Mouse (Mus musculus) midbrain, embryonic 11.5 days (tissue): ENCODE measurements at regions not wholly inside any gene's neighbourhood (a gene's known extent, or its start where the extent isn't known, plus 50 kb on each side); places are given as distances from the start of the nearest gene placed in this dataset.

Source experiments
- ATAC-seq: fragments of 200-750 bp; cut with Nextera tagmentation; 2 replicates; pipeline ENCODE4 v1.8.0; 2017; ENCODE audit warnings: moderate TSS enrichment, moderate library complexity; ENCODE audit not compliant: low FRiP score
- DNase-seq: peaks from one replicate; pipeline ENCODE4 v3.0.0; 2015; ENCODE audit warnings: low spot score; ENCODE audit errors: missing footprints
- H3K27ac ChIP-seq: fragments of 300-500 bp; sonication (generic); 2 replicates; pipeline ENCODE4 v1.5.1; 2014; ENCODE audit warnings: low read depth, low read length
- H3K27me3 ChIP-seq: fragments of 300-500 bp; sonication (generic); 2 replicates; pipeline ENCODE4 v1.6.1; 2014; ENCODE audit warnings: mild to moderate bottlenecking, low read length, moderate library complexity, mixed read lengths; ENCODE audit not compliant: control insufficient read depth, insufficient read depth
- H3K36me3 ChIP-seq: fragments of 300-500 bp; sonication (generic); 2 replicates; pipeline ENCODE4 v1.6.1; 2014; ENCODE audit warnings: mild to moderate bottlenecking, low read length, moderate library complexity, mixed read lengths; ENCODE audit not compliant: control insufficient read depth, insufficient read depth
- H3K4me1 ChIP-seq: fragments of 300-500 bp; sonication (generic); 2 replicates; pipeline ENCODE4 v1.6.1; 2014; ENCODE audit warnings: low read length; ENCODE audit not compliant: control insufficient read depth, insufficient read depth
- H3K4me2 ChIP-seq: fragments of 300-500 bp; sonication (generic); 2 replicates; pipeline ENCODE4 v1.6.1; 2014; ENCODE audit warnings: mild to moderate bottlenecking, moderate library complexity
- H3K4me3 ChIP-seq: fragments of 300-500 bp; sonication (generic); 2 replicates; pipeline ENCODE4 v1.5.1; 2014; ENCODE audit warnings: low read depth, low read length
- H3K9ac ChIP-seq: fragments of 300-500 bp; sonication (generic); 2 replicates; pipeline ENCODE4 v1.6.1; 2014; ENCODE audit warnings: low read length
- H3K9me3 ChIP-seq: fragments of 300-500 bp; sonication (generic); 2 replicates; pipeline ENCODE4 v1.6.1; 2016; ENCODE audit warnings: low read length; ENCODE audit not compliant: control insufficient read depth
- WGBS: fragments of 180-500 bp; shearing (Covaris S2); extraction: QIAGEN DNeasy Blood & Tissue Kit; methylation state at CpG from one replicate; pipeline ENCODE4 v1.1.7; 2014; 5-methylcytosine and 5-hydroxymethylcytosine counted together

DNA sequence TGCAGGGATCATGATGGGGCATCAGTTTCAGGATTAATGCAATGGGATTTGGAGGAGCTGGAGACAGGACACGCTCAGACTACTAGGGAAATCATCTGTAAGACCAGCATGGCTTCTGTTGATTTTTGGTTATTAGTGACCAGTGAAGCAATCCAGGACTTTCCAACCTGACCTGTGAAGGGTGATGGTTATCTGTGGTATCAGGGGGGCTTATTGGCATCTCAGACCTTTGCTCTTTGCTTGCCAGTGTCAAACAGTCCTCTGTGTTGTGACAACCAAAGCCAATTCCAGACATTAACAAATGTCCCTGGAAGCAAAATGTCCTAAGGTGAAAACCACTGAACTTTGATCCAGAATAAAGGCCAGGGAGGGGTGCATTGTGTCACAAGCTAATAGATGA is 379.5 kb upstream of the Tmem132c start:
- DNase-seq, result no peak
- no peak overlapping the region for H3K4me2 ChIP-seq
- ATAC-seq, result no peak
- H3K9ac ChIP-seq, result no peak overlapping the region
- H3K36me3 ChIP-seq, result no peaks in the 10 kb centered on the region
- WGBS, result 97% methylated on average over 1 of the region's 1 CpGs
- H3K27ac ChIP-seq, result no peak overlapping the region
- H3K4me1 ChIP-seq, result no peaks in the 10 kb centered on the region
- H3K9me3 ChIP-seq, result no peaks in the 10 kb centered on the region
- H3K27me3 ChIP-seq, result no peaks in the 10 kb centered on the region
- H3K4me3 ChIP-seq, result no peak overlapping the region

DNA sequence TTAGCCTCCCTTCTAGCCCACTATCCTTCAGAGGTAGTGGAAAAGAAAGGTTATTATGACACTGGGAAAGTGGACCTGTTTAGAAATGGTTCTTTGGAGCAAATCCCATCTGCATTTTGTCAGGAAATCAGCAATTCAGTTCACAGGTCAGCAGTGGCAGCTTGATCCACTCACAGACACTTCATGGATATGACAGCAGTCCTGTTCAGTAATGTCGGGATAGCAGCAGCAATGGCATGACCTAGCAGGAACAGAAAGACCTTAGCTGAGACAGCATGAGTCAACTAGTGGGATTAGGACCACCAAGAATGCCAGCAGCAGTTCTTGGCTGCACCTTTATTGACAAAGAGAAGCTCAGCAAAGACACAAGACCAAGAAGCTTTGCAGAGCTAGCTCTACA is 365.8 kb upstream of the Tmem132c start:
- Histone ChIP-seq H3K9ac (no peak overlapping the region), H3K4me3 (no peak overlapping the region), H3K27me3 (no peaks in the 10 kb centered on the region), H3K27ac (no peak overlapping the region), H3K9me3 (no peaks in the 10 kb centered on the region), H3K36me3 (no peaks in the 10 kb centered on the region), H3K4me2 (no peak overlapping the region), H3K4me1 (no peaks in the 10 kb centered on the region)
- ATAC-seq, result no peak
- DNase-seq, result no peak
- WGBS, result 90% methylated on average over 1 of the region's 1 CpGs

DNA sequence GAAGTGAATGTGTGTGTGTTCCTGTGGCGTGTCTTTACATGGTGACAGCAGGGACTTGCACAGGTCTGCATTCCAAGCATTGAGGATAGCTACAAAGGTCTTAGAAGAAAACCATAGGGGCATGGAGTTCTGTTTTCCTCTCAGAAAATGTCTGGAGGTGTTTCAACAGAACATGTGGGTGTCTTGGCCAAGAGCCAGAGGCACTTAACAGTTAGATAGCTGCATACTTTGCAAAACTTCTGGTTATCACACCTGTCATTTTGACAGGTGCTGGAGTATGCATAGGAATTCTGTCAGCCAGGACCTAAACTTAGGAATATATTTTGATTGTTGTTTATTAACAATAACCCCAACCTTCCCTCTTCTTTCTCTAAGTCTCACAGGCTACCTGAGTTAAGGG is 350.9 kb upstream of the Tmem132c start:
- Histone ChIP-seq H3K4me3 (no peak overlapping the region), H3K9ac (no peak overlapping the region), H3K27me3 (no peaks in the 10 kb centered on the region), H3K27ac (no peak overlapping the region), H3K4me1 (no peaks in the 10 kb centered on the region), H3K9me3 (no peaks in the 10 kb centered on the region; the same call in 1 of the 2 replicates), H3K36me3 (no peaks in the 10 kb centered on the region), H3K4me2 (no peak overlapping the region)
- WGBS, result 88% methylated on average over 1 of the region's 1 CpGs
- DNase-seq, result no peak
- ATAC-seq, result no peak

DNA sequence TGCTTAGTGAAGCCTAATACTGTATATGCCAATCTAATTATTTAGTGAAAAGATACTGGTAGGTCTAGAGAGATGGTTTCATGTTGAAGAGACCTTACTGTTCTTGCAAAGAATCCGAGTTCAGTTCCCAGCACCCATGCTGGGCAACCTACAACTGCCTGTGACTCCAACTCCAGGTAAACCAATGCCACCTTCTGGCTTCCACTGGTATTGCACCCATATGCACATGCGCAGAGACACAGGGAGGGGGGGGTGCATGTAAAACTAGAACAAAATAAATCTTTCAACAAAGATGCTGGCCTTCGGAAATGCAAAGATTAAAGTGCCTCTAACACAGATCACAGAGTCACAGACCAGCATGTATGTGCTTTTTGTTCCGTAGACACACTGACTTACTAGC is 348.5 kb upstream of the Tmem132c start:
- Histone ChIP-seq H3K4me2 (no peak overlapping the region), H3K9me3 (no peaks in the 10 kb centered on the region; the same call in 1 of the 2 replicates), H3K36me3 (no peaks in the 10 kb centered on the region), H3K27ac (no peak overlapping the region), H3K27me3 (no peaks in the 10 kb centered on the region), H3K4me3 (no peak overlapping the region), H3K9ac (no peak overlapping the region), H3K4me1 (no peaks in the 10 kb centered on the region)
- ATAC-seq, result no peak
- 94% methylated on average over 4 of the region's 4 CpGs for WGBS
- DNase-seq, result no peak

DNA sequence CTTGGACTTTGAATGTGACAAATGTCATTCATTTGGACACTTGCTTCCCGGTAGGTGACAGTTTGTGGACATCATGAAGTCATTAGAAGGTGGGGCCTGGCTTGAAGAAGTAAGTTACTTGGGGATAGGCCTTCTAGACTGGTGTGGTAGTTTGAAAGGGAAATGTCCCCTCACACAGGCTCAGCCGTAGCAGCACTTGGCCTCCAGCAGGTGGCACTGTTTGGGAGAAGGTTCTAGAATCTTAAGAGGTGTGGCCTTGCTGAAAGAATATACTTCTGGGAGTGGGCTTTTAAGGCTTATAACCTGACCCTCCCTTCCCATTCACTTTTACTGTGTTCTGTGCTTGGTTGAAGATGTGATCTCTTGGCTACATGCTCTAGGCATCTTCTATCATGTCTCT is 331.5 kb upstream of the Tmem132c start:
- 87% methylated on average over 2 of the region's 2 CpGs for WGBS
- H3K27ac ChIP-seq, result no peak overlapping the region
- no peak for ATAC-seq

DNA sequence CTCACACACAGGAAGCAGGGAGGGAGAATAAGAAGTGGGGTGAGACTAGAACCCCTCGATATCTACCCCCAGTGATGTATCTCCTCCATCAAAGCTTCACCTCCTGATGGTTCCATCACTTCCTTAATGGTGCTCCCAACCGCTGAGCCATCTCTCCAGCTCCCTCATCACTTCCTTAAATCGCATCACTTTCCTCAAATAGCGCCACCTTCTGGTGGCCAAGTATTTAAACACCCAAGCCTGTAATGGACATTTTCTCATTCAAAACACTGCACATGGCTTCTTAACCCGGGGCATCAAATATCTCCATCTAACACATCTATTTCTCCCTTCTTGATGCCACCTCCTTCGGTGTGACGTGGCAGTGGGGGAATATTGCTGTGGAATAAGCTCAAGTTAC is 324.3 kb upstream of the Tmem132c start:
- no peaks in the 10 kb centered on the region for H3K27me3 ChIP-seq
- H3K9me3 ChIP-seq, result no peaks in the 10 kb centered on the region
- H3K9ac ChIP-seq, result no peak overlapping the region
- DNase-seq (no peak), ATAC-seq (no peak)
- H3K4me2 ChIP-seq, result no peak overlapping the region
- no peaks in the 10 kb centered on the region for H3K36me3 ChIP-seq
- no peaks in the 10 kb centered on the region for H3K4me1 ChIP-seq
- no peak overlapping the region for H3K4me3 ChIP-seq
- H3K27ac ChIP-seq, result no peak overlapping the region
- WGBS, result 68% methylated on average over 7 of the region's 7 CpGs

More for the DNA sequence above, 331.5 kb upstream of the Tmem132c start:
- Histone ChIP-seq H3K4me2 (no peak overlapping the region), H3K9ac (no peak overlapping the region), H3K27me3 (no peaks in the 10 kb centered on the region), H3K4me3 (no peak overlapping the region), H3K9me3 (no peaks in the 10 kb centered on the region), H3K4me1 (no peaks in the 10 kb centered on the region), H3K36me3 (no peaks in the 10 kb centered on the region)
- no peak for DNase-seq

DNA sequence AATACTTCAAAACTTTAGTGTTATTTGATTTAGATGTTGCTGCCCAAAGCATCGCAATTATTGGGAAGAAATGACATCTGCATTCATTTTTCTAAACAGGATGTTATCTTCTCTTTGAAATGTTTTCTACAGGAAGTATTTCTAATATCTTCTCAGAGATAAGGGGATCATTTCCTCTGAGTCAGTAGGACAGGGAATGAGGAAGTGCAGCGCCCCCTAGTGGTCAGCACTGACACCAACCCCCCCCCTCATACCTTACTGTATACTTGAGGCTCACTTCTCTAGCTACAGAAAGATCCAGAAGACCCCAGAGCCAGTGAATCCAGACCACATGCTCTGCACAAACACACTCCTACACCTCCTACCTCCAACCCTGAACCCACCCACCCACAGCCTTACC is 308.1 kb upstream of the Tmem132c start:
- H3K36me3 ChIP-seq, result no peaks in the 10 kb centered on the region
- H3K4me1 ChIP-seq, result no peaks in the 10 kb centered on the region
- WGBS, result 48% methylated on average over 2 of the region's 2 CpGs
- ATAC-seq, result no peak
- H3K4me3 ChIP-seq, result no peak overlapping the region
- no peak for DNase-seq
- H3K9me3 ChIP-seq, result no peaks in the 10 kb centered on the region
- no peak overlapping the region for H3K4me2 ChIP-seq
- no peaks in the 10 kb centered on the region for H3K27me3 ChIP-seq
- no peak overlapping the region for H3K27ac ChIP-seq
- H3K9ac ChIP-seq, result no peak overlapping the region

DNA sequence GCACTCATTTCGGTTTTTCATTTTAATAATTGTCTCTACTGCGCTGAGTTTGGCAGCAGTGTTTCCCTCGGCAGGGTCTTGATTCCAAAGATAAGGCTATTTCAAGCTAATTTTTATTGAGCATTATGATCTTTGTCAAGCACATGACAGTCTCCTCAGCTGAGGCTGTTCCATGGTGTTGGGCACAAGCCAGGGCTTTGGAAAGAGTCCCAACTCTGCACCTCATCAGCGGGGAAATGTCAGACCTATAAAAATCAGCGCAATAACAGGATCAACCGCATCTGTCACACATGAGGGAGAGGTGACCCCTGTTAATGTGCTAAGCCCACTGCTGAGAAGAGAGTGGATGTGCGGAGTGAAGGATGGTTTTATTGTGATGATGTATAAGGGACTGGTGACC is 296.7 kb upstream of the Tmem132c start:
- no peak overlapping the region for H3K27ac ChIP-seq
- WGBS, result 87% methylated on average over 7 of the region's 7 CpGs
- ATAC-seq, result no peak
- no peak overlapping the region for H3K4me2 ChIP-seq
- H3K9me3 ChIP-seq, result no peaks in the 10 kb centered on the region
- H3K4me3 ChIP-seq, result no peak overlapping the region
- no peak overlapping the region for H3K9ac ChIP-seq
- DNase-seq, result no peak
- H3K27me3 ChIP-seq, result no peaks in the 10 kb centered on the region
- H3K36me3 ChIP-seq, result no peaks in the 10 kb centered on the region
- H3K4me1 ChIP-seq, result no peaks in the 10 kb centered on the region

DNA sequence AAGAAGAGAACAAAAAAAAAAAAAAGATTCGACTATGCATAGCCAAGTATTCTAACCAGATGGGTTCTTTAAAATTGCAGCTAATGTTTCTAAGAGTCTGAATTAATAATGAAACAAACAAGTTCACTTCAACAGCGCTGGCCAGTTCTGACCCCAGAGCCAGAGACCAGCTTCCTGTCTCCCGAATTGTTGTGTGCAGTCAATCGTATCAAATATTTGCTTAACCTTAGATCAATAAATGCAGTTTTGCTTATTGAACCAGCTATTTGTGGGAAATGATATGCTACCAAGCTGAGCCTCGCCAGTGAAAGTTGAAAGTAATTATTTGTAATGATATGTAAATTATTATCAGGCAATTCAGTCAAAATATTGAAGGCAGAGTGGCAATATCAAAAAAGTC is 287.4 kb upstream of the Tmem132c start:
- WGBS, result 68% methylated on average over 5 of the region's 5 CpGs
- no peak overlapping the region for H3K27ac ChIP-seq
- no peak for ATAC-seq
- no peak overlapping the region for H3K4me3 ChIP-seq
- no peak overlapping the region for H3K4me2 ChIP-seq
- no peaks in the 10 kb centered on the region for H3K27me3 ChIP-seq
- H3K9me3 ChIP-seq, result no peaks in the 10 kb centered on the region
- DNase-seq, result no peak
- no peak overlapping the region for H3K9ac ChIP-seq
- no peaks in the 10 kb centered on the region for H3K4me1 ChIP-seq
- no peaks in the 10 kb centered on the region for H3K36me3 ChIP-seq

DNA sequence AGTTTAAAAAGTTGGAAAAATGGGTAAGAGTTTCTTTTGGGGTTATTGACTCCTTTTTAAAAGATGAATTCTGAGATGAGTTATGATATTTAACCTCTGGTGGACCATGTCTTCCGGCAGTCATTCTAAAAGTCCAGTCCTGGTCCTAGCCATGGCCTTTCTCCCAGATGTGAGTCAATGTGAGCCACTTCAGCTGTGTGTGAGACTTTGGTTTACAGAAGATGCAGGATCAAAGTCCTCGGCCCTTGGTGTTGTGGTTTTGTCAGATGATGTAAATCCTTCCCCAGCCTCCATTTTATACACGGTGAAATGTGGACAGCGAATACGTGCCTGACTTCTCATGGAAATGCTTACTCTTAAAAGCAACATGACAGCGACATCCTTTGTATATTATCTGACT is 287.0 kb upstream of the Tmem132c start:
- Histone ChIP-seq H3K4me2 (no peak overlapping the region), H3K27me3 (no peaks in the 10 kb centered on the region), H3K4me1 (no peaks in the 10 kb centered on the region), H3K27ac (no peak overlapping the region), H3K36me3 (no peaks in the 10 kb centered on the region), H3K4me3 (no peak overlapping the region), H3K9me3 (no peaks in the 10 kb centered on the region), H3K9ac (no peak overlapping the region)
- WGBS, result 88% methylated on average over 6 of the region's 6 CpGs
- DNase-seq, result no peak
- ATAC-seq, result no peak
